Mouse (Mus musculus) hindbrain, postnatal 0 days (tissue): ENCODE measurements around the gene Anapc16. TPM values are rescaled to one million over a fixed set of nuclear protein-coding genes. Genes with fewer than 3 reads are reported as not detected.

ENCODE experiments used
- ATAC-seq: fragments of 200-750 bp; cut with Nextera tagmentation; 2 replicates; pipeline ENCODE4 v1.8.0; 2017; ENCODE audit warnings: mild to moderate bottlenecking, moderate TSS enrichment, moderate library complexity
- DNase-seq: peaks from one replicate; pipeline ENCODE4 v3.0.0-alpha.2; 2015; ENCODE audit warnings: low spot score
- H3K27ac ChIP-seq: fragments of 300-500 bp; sonication (generic); 2 replicates; pipeline ENCODE4 v1.5.1; 2014; ENCODE audit warnings: mild to moderate bottlenecking
- H3K27me3 ChIP-seq: fragments of 300-500 bp; sonication (generic); 2 replicates; pipeline ENCODE4 v1.6.1; 2014; ENCODE audit warnings: low read length, mixed read lengths; ENCODE audit not compliant: insufficient read depth
- H3K36me3 ChIP-seq: fragments of 300-500 bp; sonication (generic); 2 replicates; pipeline ENCODE4 v1.6.1; 2014; ENCODE audit warnings: low read length, mixed read lengths; ENCODE audit not compliant: insufficient read depth
- H3K4me1 ChIP-seq: fragments of 300-500 bp; sonication (generic); 2 replicates; pipeline ENCODE4 v1.6.1; 2014; ENCODE audit warnings: antibody characterized with exemption, low read length, mixed read lengths; ENCODE audit not compliant: insufficient read depth
- H3K4me2 ChIP-seq: fragments of 300-500 bp; sonication (generic); 2 replicates; pipeline ENCODE4 v1.6.1; 2014; ENCODE audit warnings: low read depth, mild to moderate bottlenecking, low read length, moderate library complexity, mixed read lengths
- H3K4me3 ChIP-seq: fragments of 300-500 bp; sonication (generic); 2 replicates; pipeline ENCODE4 v1.5.1; 2014; ENCODE audit warnings: low read length
- H3K9ac ChIP-seq: fragments of 300-500 bp; sonication (generic); replicated peaks from 2 replicates; pipeline ENCODE4 v1.6.1; 2014; ENCODE audit warnings: mild to moderate bottlenecking, low read length, moderate library complexity, mixed read lengths
- H3K9me3 ChIP-seq: fragments of 300-500 bp; sonication (generic); 2 replicates; pipeline ENCODE4 v1.6.1; 2016; ENCODE audit warnings: low read length, mixed read lengths
- CTCF ChIP-seq: IDR thresholded peaks from 2 replicates; pipeline ENCODE4 v1.5.1; 2016; ENCODE audit warnings: antibody characterized with exemption, control low read depth, low read depth
- WGBS: fragments of 180-500 bp; shearing (Covaris S2); extraction: QIAGEN DNeasy Blood & Tissue Kit; methylation state at CpG from one replicate; pipeline ENCODE4 v1.1.7; 2014; 5-methylcytosine and 5-hydroxymethylcytosine counted together
- polyA plus RNA-seq: library from polyadenylated mRNA; unstranded; fragments of >200 nt; fragmentation: Nextera tagmentation; extraction: Ambion mirVana; gene quantifications from 2 replicates; pipeline ENCODE4 v1.2.1, GENCODE M21; 2015
- total RNA-seq: library from RNA; depleted of rRNA; stranded (reverse); fragments of >200 nt; gene quantifications from 2 replicates; pipeline ENCODE4 v1.2.3, GENCODE M21; 2014

The Anapc16 gene
- total and polyA plus RNA-seq, 2 experiments from 2014 or later = 70.1 to 133 TPM

DNA sequence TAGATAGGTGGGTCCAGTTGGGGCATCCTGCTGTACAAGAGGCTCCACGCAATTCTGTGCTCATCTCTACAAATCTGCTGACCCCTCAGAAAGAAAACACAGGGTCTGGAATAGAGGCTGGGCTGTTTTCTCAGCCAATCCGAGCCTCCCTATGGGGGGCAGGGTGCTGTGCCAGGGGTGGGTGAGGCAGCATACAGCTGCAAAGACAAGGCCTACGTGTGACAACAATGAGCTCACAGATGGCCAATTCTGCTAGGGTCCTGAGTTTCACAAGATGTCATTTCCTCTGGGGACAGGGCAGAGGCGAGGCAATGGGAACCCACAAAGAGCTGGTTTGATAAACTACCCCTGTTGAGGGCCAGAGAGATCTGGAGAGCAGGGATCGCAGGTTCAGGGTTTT is 44.5 kb downstream of the Anapc16 start:
- ATAC-seq (0 out of 2 replicates have a peak, but pooled peaks have one; percentile 27), DNase-seq (no peak)
- peak overlapping the region; percentile 28 for H3K9ac ChIP-seq
- no peak for TF ChIP-seq CTCF
- H3K4me2 ChIP-seq = peak overlapping the region; percentile 43
- peak overlapping the region; percentile 70 for H3K27ac ChIP-seq
- no peak overlapping the region for H3K4me3 ChIP-seq
- H3K9me3 ChIP-seq = no peaks in the 10 kb centered on the region
- H3K36me3 ChIP-seq = no peaks in the 10 kb centered on the region
- H3K27me3 ChIP-seq = no peaks in the 10 kb centered on the region
- WGBS = 22% methylated on average over 5 of the region's 5 CpGs
- H3K4me1 ChIP-seq = peaks cover 18% of the 10 kb centered on the region

DNA sequence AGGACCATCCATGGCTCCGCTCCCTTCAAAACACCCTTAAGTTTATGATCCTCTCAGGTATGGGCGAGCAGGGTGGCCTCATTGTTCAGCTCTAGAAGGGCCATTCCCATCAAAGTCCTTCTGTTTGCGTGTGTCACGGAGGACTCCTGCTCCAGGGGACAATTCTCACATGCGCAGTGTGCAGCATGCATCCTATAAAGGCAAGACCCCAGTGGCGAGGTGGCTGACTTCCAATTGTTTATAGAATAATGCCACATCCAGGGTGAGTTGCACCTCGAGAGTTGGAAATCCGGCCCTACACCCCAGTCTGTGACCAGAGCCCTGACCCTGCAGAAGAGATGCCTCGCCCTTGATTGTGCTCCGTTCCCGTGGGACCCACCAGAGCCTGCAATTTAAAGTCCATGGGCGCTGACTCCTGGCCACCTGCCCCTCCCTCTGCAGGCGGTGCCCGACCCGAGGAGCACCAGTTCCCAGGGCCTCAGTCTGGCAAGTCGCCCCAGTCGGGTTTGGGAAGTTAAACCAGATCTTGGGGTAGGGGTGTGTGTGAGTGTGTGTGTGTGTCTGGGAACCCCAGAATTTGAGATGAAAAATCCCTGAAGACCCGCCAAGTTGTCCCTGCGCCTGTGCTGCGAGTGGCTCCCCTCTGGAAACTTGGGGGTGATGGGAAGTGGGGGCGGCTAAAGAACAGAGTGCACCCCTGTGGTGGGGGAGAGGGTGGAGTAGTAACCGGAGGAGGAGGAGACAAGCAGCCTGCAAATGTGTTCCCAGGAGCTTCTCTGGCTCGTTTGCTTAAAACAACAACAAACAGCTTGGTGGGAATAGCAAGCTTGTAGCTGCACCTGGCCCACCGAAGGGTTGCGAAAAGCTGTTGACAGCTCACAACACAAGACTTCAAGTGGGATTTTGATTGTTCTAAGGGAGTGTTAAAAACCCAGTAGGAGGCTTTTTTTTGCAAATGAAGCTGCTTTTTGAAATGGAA is 45.5 kb downstream of the Anapc16 start:
- Histone ChIP-seq H3K4me2 (peak overlapping the region; percentile 43), H3K9me3 (no peaks in the 10 kb centered on the region), H3K27ac (peak overlapping the region; percentile 70), H3K36me3 (no peaks in the 10 kb centered on the region), H3K4me3 (no peak overlapping the region; the same call in 1 of the 2 replicates), H3K9ac (peak overlapping the region; percentile 28), H3K27me3 (no peaks in the 10 kb centered on the region), H3K4me1 (peaks cover 18% of the 10 kb centered on the region)
- DNase-seq (peak; percentile 58), ATAC-seq (peak; percentile 41; the same call in 1 of the 2 replicates)
- TF ChIP-seq CTCF = no peak
- 14% methylated on average over 25 of the region's 25 CpGs for WGBS

DNA sequence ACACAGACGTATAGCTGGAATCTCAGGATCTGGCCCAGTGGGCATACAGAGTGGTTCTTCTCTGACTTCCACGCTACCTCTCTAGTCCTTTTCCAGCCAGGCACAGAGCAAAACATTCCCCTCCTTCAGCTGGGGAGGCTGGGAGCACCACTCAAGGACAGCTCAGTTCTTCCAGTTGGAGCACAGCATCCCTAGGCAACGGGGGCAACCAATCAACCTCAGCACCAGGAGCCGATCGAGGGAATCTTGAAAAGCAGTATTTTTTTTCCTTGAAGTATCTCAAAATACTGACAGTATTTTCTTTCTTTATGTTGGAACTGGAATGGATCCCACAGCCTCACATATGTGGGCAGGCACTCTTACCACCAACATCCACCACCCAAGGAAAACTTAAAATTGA is 46.3 kb downstream of the Anapc16 start:
- DNase-seq = no peak
- no peak for TF ChIP-seq CTCF
- H3K9me3 ChIP-seq = no peaks in the 10 kb centered on the region
- H3K27ac ChIP-seq = peak overlapping the region; percentile 70; the same call in 1 of the 2 replicates
- H3K4me1 ChIP-seq = peaks cover 18% of the 10 kb centered on the region
- no peak overlapping the region for H3K4me2 ChIP-seq
- no peaks in the 10 kb centered on the region for H3K36me3 ChIP-seq
- no peak for ATAC-seq
- H3K9ac ChIP-seq = no peak overlapping the region
- H3K27me3 ChIP-seq = no peaks in the 10 kb centered on the region
- no peak overlapping the region for H3K4me3 ChIP-seq
- WGBS = 39% methylated on average over 5 of the region's 5 CpGs

DNA sequence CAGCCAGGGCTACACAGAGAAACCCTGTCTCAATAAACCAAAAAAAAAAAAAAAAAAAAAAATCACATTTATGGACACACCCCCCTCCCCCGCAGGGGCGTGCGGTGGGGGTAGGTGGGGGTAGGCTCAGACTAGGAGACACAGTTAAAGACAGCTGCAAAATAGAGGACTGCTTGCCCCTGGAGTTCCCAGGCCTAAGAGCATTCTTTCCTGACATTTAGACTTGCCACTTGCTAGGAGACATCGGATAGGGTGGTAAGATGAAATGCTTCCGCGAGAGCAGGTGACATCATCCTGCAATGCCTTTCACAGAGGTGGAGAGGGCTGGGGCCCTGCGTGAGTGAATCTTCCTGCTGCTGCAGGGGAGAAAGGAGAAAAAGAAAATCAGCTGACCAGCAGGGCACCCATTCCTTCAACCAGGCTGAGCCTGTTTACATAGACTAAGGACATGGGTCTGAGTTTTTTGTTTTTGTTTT is 49.3 kb downstream of the Anapc16 start:
- Histone ChIP-seq H3K9ac (no peak overlapping the region), H3K4me1 (peaks cover 16% of the 10 kb centered on the region), H3K36me3 (no peaks in the 10 kb centered on the region), H3K27ac (peak overlapping the region; percentile 7; the same call in 1 of the 2 replicates), H3K4me2 (no peak overlapping the region), H3K9me3 (no peaks in the 10 kb centered on the region), H3K4me3 (no peak overlapping the region), H3K27me3 (no peaks in the 10 kb centered on the region)
- TF ChIP-seq CTCF = no peak
- no peak for ATAC-seq
- 47% methylated on average over 7 of the region's 7 CpGs for WGBS
- DNase-seq = no peak

DNA sequence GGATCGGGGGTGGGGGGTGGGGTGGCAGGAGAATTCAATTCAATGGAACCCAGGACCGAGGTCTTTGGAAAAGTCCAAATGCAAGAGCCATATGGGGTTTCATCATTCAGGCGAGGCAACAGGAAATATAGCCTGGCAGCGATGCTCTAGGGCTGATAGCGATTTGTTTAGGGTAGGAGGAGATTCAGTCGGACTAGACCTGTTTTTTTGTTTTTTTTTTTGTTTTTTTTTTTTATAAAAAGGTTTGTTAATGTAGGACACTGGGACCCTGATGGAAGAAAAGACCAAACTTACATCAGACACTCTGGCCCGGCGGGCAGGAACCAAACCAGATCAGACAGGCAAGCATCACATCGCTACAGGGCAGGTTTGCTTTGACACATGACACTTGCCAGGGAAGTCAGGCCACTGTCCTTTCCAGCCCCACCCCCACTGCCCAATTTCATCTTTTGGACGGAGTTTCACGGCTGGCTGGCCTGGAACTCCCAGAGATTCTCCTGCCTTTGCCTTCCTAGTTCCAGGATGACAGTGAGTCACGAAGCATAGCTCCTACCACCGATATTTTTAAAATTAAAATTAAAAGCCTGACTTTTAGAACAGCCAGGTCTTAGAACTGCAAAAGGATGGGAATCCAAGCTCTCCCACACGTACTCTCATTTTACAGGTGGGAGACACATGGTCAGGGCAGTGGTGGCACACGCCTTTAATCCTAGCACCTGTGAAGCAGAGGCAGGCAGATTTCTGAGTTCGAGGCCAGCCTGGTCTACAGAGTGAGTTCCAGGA is 50.0 kb downstream of the Anapc16 start:
- Histone ChIP-seq H3K4me2 (peak overlapping the region; percentile 95), H3K4me1 (peaks cover 10% of the 10 kb centered on the region; the same call in 1 of the 2 replicates), H3K27me3 (no peaks in the 10 kb centered on the region), H3K4me3 (peak overlapping the region; percentile 86), H3K9me3 (no peaks in the 10 kb centered on the region), H3K36me3 (no peaks in the 10 kb centered on the region), H3K27ac (peak overlapping the region; percentile 97), H3K9ac (peak overlapping the region; percentile 94)
- WGBS = 22% methylated on average over 16 of the region's 16 CpGs
- no peak for TF ChIP-seq CTCF
- peak; percentile 44 for DNase-seq
- no peak for ATAC-seq

DNA sequence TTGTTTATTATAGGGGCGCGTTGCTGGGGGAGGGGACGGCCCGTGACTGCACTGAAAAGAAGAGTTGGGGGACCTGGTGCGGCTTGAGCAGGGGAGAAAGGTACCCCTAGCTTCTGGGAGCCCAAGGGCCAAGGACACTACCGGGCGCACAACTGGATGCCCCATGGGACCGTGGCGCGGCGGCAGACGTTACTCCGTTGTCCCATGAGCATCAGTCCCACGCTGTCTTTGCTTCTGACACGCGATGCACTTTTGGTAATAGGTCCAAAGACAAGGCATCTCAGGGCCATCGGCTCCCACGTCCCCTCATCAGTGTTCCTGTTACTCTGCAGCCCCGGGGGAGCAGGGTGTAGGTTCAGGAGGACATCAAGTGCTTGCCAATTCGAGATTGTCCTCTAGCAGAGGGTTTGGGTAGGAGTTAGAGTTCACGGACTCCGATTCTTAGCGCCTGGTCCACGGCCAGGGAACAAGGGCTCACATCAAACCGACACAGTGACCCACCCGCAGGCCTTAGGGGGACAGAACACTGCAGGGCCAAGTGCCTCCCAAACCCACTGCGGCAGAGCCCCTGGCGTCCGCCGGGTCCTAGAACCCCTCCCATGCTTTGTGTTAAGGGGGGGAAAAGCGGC is 50.7 kb downstream of the Anapc16 start:
- ATAC-seq = peak; percentile 46

More for the DNA sequence above, 50.7 kb downstream of the Anapc16 start:
- Histone ChIP-seq H3K9me3 (no peaks in the 10 kb centered on the region), H3K4me3 (peak overlapping the region; percentile 86), H3K36me3 (no peaks in the 10 kb centered on the region), H3K27ac (peak overlapping the region; percentile 97), H3K4me1 (peaks cover 3% of the 10 kb centered on the region; the same call in 1 of the 2 replicates), H3K9ac (peak overlapping the region; percentile 94), H3K27me3 (no peaks in the 10 kb centered on the region), H3K4me2 (peak overlapping the region; percentile 95)
- WGBS = under 1% methylated on average over 31 of the region's 31 CpGs
- 0 out of 2 replicates have a peak, but pooled peaks have one; percentile 13 for TF ChIP-seq CTCF
- peak; percentile 84 for DNase-seq
